Mouse (Mus musculus) CH12.LX (cell line): Measurements from ENCODE around the gene Vmn2r19.

Source experiments
- CTCF ChIP-seq, 2 experiments: IDR thresholded peaks in 1 of 2; conservative IDR thresholded peaks in 1 of 2; 2 replicates each; pipeline ENCODE4 v1.5.1; 2011 to 2012; ENCODE audit warnings: low read depth in 2 of 2, low read length in 2 of 2, improper control_type of control experiment in 1 of 2, inconsistent platforms in 1 of 2, mild to moderate bottlenecking in 1 of 2, moderate library complexity in 1 of 2
- MYC ChIP-seq: IDR thresholded peaks from 2 replicates; pipeline ENCODE4 v1.6.1; 2011; ENCODE audit warnings: low read depth, mild to moderate bottlenecking, improper control_type of control experiment, low read length
- SIN3A ChIP-seq: IDR thresholded peaks from 2 replicates; pipeline ENCODE4 v1.6.1; 2012; ENCODE audit warnings: low read length, improper control_type of control experiment, inconsistent platforms
- USF1 ChIP-seq: IDR thresholded peaks from 2 replicates; pipeline ENCODE4 v1.6.1; 2014; ENCODE audit warnings: low read depth, mild to moderate bottlenecking, inconsistent platforms, low read length, improper control_type of control experiment

DNA sequence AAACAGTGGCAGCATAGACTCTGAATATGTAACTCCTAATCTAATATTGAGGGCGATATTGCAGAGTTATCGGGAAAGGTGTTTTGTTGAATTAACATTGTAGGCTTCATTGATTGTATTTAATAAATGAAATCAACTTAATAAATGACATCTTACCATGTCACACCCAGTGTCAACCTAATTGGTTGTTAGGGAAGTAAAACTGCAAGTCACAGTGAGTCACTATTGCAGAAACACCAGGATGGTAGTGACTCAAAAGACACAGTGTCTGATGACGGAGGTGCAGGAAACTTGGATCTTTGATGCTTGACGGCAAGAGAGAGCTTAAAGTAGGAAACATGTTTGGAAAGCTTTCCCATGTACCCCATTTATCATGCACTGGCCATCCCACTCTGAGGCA lies 42.3 kb upstream of the Vmn2r19 start:
- no peak for TF ChIP-seq USF1
- no peak for TF ChIP-seq CTCF (conservative IDR thresholded peaks at IDR 0.05 in 1 of 2, IDR thresholded peaks at IDR 0.05 in 1 of 2; ENCODE audit: low read depth in 2 of 2, low read length in 2 of 2)
- no peak for TF ChIP-seq MYC
- TF ChIP-seq SIN3A = no peak
